Comparison of ENCODE assay signal across 33 mouse cellular contexts in the genomic region with DNA sequence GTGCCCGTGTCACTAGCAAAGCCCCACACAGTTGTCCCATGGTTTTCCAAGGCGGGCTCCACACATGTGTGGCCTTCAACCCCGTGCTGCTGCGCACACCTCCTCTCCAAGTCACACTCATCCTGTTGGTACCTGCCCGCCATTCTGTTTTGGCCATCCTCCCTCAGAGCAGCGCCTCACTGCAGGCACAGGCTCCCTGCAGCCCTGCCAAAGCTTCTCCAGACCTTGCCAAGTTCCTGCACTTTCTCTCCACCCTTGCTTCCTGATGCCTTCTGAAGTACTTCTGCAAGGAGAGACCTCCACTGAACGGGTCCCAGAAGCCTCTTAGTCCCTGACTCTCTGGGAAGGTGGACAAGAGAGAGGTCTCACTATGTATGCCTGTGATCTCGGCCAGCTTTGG. TPM values are rescaled to one million over a fixed set of nuclear protein-coding genes. Genes with fewer than 3 reads are reported as not detected.
A peak's percentile ranks its signal among the peaks of the same experiment; 100 is the strongest.
DNase-seq lines count a peak whose midpoint lies in the region; ATAC-seq and TF ChIP-seq lines count a peak whose summit lies in the region.
"Had no signal": no experiment of that assay in that cellular context is flagged by ENCODE, and none has a peak within 500 bp of the region (broad histone marks: within the 10 kb centered on the region; RNA-seq: fewer than 3 reads in every experiment).

No protein-coding gene starts in this region.

- no peak overlapping the region for H3K27ac ChIP-seq in cerebellum, adult 2 months (ENCODE audit: insufficient read depth, low read length)
- H3K27ac ChIP-seq in heart, embryonic 12.5 days (ENCODE audit: poor library complexity, severe bottlenecking): no peak overlapping the region
- no peak overlapping the region for H3K27ac ChIP-seq in kidney, adult 2 months (ENCODE audit: insufficient read depth, low read depth, low read length)
- H3K27ac ChIP-seq: embryonic facial prominence, embryonic 10.5 days; embryonic facial prominence, embryonic 15.5 days; forebrain, embryonic 12.5 days; hindbrain, embryonic 10.5 days; hindbrain, embryonic 15.5 days; kidney, embryonic 15.5 days; liver, embryonic 15.5 days; stomach, postnatal 0 days had no signal

- TF ChIP-seq CTCF in cerebellum, adult 2 months (IDR thresholded peaks at IDR 0.05; ENCODE audit: borderline replicate concordance, insufficient read depth, low read depth, low read length): no peak
- TF ChIP-seq CTCF in kidney, adult 2 months (conservative IDR thresholded peaks at IDR 0.05; ENCODE audit: insufficient read depth, insufficient read length, low read depth, low read length): no peak

- no peaks in the 10 kb centered on the region for H3K27me3 ChIP-seq in cerebellum, adult 2 months (ENCODE audit: control insufficient read depth, insufficient read depth, low read length)
- H3K27me3 ChIP-seq in heart, embryonic 12.5 days (replicated peaks): peaks cover 53% of the 10 kb centered on the region
- H3K27me3 ChIP-seq in kidney, adult 2 months (replicated peaks; ENCODE audit: control insufficient read depth, insufficient read depth, low read length): no peaks in the 10 kb centered on the region; the same call in 1 of the 2 replicates
- H3K27me3 ChIP-seq: hindbrain, embryonic 15.5 days had no signal

- no peaks in the 10 kb centered on the region for H3K36me3 ChIP-seq in heart, embryonic 12.5 days
- no peaks in the 10 kb centered on the region for H3K36me3 ChIP-seq in kidney, adult 2 months (ENCODE audit: control insufficient read depth, insufficient read depth, low read length)
- H3K36me3 ChIP-seq: embryonic facial prominence, embryonic 10.5 days; embryonic facial prominence, embryonic 15.5 days; forebrain, embryonic 12.5 days; hindbrain, embryonic 10.5 days; hindbrain, embryonic 15.5 days; kidney, embryonic 15.5 days; liver, embryonic 15.5 days had no signal

- TF ChIP-seq POLR2A in cerebellum, adult 2 months (IDR thresholded peaks at IDR 0.05; ENCODE audit: borderline replicate concordance, insufficient read depth, low read length): no peak
- no peak for TF ChIP-seq POLR2A in kidney, adult 2 months (IDR thresholded peaks at IDR 0.05; ENCODE audit: low read depth, low read length)

- DNase-seq in cerebellum, adult 2 months: peak; percentile 66 to 75
- no peak for DNase-seq in cerebellum, postnatal 4 days (ENCODE audit: low spot score in 2 of 2)
- DNase-seq in heart, adult 8-10 months (ENCODE audit: low spot score): peak; percentile 26
- peak; percentile 66 for DNase-seq in brain, adult 2 months (ENCODE audit: low read depth, low spot score)
- DNase-seq in cerebellum, postnatal 25 days: peak; percentile 64 to 70
- no peak for DNase-seq in adrenal gland, postnatal 4 days (ENCODE audit: low spot score in 2 of 2)
- no peak for DNase-seq in kidney, adult 2 months
- DNase-seq: adrenal gland, postnatal 10 days; gastrocnemius, postnatal 14 days; kidney, adult 11 months; kidney, postnatal 25 days; left cerebral cortex, postnatal 4 days; right cerebral cortex, postnatal 4 days; thymus, adult 18-20 months; thymus, postnatal 25 days had no signal

- H3K4me2 ChIP-seq in heart, embryonic 12.5 days: no peak overlapping the region
- H3K4me2 ChIP-seq: embryonic facial prominence, embryonic 15.5 days; forebrain, embryonic 12.5 days; hindbrain, embryonic 15.5 days; kidney, embryonic 15.5 days; liver, embryonic 15.5 days; lung, embryonic 14.5 days; midbrain, embryonic 11.5 days had no signal

- WGBS in cerebellum, adult 2 months: 35% methylated on average over 8 of the region's 8 CpGs
- WGBS in heart, embryonic 12.5 days: 75% methylated on average over 8 of the region's 8 CpGs
- 76% methylated on average over 8 of the region's 8 CpGs for WGBS in kidney, adult 2 months

- ATAC-seq in heart, embryonic 12.5 days (ENCODE audit: insufficient number of reproducible peaks, low FRiP score): no peak
- ATAC-seq: inflammation-experienced regulatory T-cells, adult 6 months; midbrain, embryonic 16.5 days; Patski had no signal

- no peak overlapping the region for H3K9ac ChIP-seq in heart, embryonic 12.5 days
- H3K9ac ChIP-seq: embryonic facial prominence, embryonic 15.5 days; hindbrain, embryonic 15.5 days; kidney, embryonic 15.5 days; liver, embryonic 15.5 days had no signal

- no peaks in the 10 kb centered on the region for H3K9me3 ChIP-seq in heart, embryonic 12.5 days (replicated peaks)
- H3K9me3 ChIP-seq: embryonic facial prominence, embryonic 10.5 days; embryonic facial prominence, embryonic 15.5 days; forebrain, embryonic 12.5 days; hindbrain, embryonic 10.5 days; hindbrain, embryonic 15.5 days; kidney, embryonic 15.5 days; liver, embryonic 15.5 days had no signal

- peaks cover 48% of the 10 kb centered on the region for H3K4me1 ChIP-seq in cerebellum, adult 2 months (ENCODE audit: control insufficient read depth, insufficient read depth, low read length)
- H3K4me1 ChIP-seq in heart, embryonic 12.5 days (replicated peaks): peaks cover 38% of the 10 kb centered on the region
- H3K4me1 ChIP-seq in kidney, adult 2 months (ENCODE audit: control insufficient read depth, insufficient read depth, low read length): no peaks in the 10 kb centered on the region

- no peak overlapping the region for H3K4me3 ChIP-seq in cerebellum, adult 2 months (replicated peaks; ENCODE audit: insufficient read depth, low read depth, low read length)
- no peak overlapping the region for H3K4me3 ChIP-seq in heart, embryonic 12.5 days
- no peak overlapping the region for H3K4me3 ChIP-seq in kidney, adult 2 months (ENCODE audit: insufficient read depth, low read depth, low read length)
- H3K4me3 ChIP-seq: embryonic facial prominence, embryonic 10.5 days; embryonic facial prominence, embryonic 15.5 days; forebrain, embryonic 12.5 days; hindbrain, embryonic 10.5 days; hindbrain, embryonic 15.5 days; kidney, embryonic 15.5 days; liver, embryonic 15.5 days had no signal

RNA-seq across cellular contexts. Expression of a gene that starts 27.9 kb away (rescaled TPM):
- 0.54 and 0.57 TPM in 2 replicates for polyA plus RNA-seq in cerebellum, adult 2 months (2012; rRNA removed)
- 1 to 10 TPM in 2 of 4 experiments, under 1 TPM in 2; 0.38 to 6.4 (median 1.9) TPM for total RNA-seq in heart, adult 8-10 months (2022)
- 0.14 and 0.26 TPM in 2 replicates for polyA plus RNA-seq in heart, embryonic 12.5 days (2016; fragmentation: Nextera tagmentation; extraction: Ambion mirVana)
- total RNA-seq in adrenal gland, postnatal 4 days (2021): 1 to 10 TPM; 4.4 to 4.5 TPM
- 0.39 and 0.94 TPM in 2 replicates for polyA plus RNA-seq in kidney, adult 2 months (2012; rRNA removed)
- total RNA-seq: liver, adult 2 months; megakaryocyte, adult 5-6 weeks; MEL had no signal
- polyA plus RNA-seq: inflammation-experienced regulatory T-cells, adult 6 months; liver, adult 2 months had no signal

RNA-seq across cellular contexts. Expression of a gene that starts 40.5 kb away (rescaled TPM):
- polyA plus RNA-seq in cerebellum, adult 2 months (2012; rRNA removed): 173 and 187 TPM in 2 replicates
- total RNA-seq in heart, adult 8-10 months (2022): 10 to 100 TPM; 33.2 to 39.1 (median 35.8) TPM
- 0.59 and 1.3 TPM in 2 replicates for polyA plus RNA-seq in heart, embryonic 12.5 days (2016; fragmentation: Nextera tagmentation; extraction: Ambion mirVana)
- total RNA-seq in adrenal gland, postnatal 4 days (2021): 10 to 100 TPM; 46.1 to 47.4 TPM
- 4.0 and 4.6 TPM in 2 replicates for polyA plus RNA-seq in kidney, adult 2 months (2012; rRNA removed)
- total RNA-seq: megakaryocyte, adult 5-6 weeks; MEL; neutrophil, adult 5-6 weeks had no signal

RNA-seq across cellular contexts. Expression of a gene that starts 53.4 kb away (rescaled TPM):
- polyA plus RNA-seq in cerebellum, adult 2 months (2012; rRNA removed): 1.3 and 1.8 TPM in 2 replicates
- total RNA-seq in heart, adult 8-10 months (2022): under 1 TPM in 3 of 4 experiments, not detected in 1; 0.22 to 0.38 (median 0.28) TPM
- polyA plus RNA-seq in heart, embryonic 12.5 days (2016; fragmentation: Nextera tagmentation; extraction: Ambion mirVana): 0.14 TPM in 1 of 2 replicates, not detected in the other
- 1 to 10 TPM in 1 of 2 experiments, under 1 TPM in 1; 0.87 to 1.9 TPM for total RNA-seq in adrenal gland, postnatal 4 days (2021)
- polyA plus RNA-seq in kidney, adult 2 months (2012; rRNA removed): 0.37 and 0.66 TPM in 2 replicates
- total RNA-seq: liver, adult 2 months had no signal
- polyA plus RNA-seq: kidney, embryonic 15.5 days; liver, embryonic 15.5 days; lung, embryonic 14.5 days had no signal

Comparison
In these comparisons a context has a peak if more than half of its experiments do, and no peak if none do; other contexts are left out.
1. DNase-seq: peak in cerebellum, adult 2 months (2 of 2), heart, adult 8-10 months (single experiment), brain, adult 2 months (single experiment) and cerebellum, postnatal 25 days (2 of 2); none in cerebellum, postnatal 4 days (0 of 2), adrenal gland, postnatal 4 days (0 of 2) and kidney, adult 2 months (single experiment).
2. RNA of a gene that starts 40.5 kb away (polyA plus RNA-seq): 173 to 187 TPM in cerebellum, adult 2 months; 4.0 to 4.6 TPM in kidney, adult 2 months and 0.59 to 1.3 TPM in heart, embryonic 12.5 days; every median in the first group is over 10 times any median in the second.